Mouse (Mus musculus) embryonic stem cell, embryonic (primary cell): ENCODE measurements around the gene Dhx30.

Source experiments
- CTCF ChIA-PET, 4 experiments: fragments of 300-600 bp in 2 of 4; fragments of 350-600 bp in 2 of 4; sonication (Branson Sonifier 250); formaldehyde crosslinking; loops; one replicate each; lab custom pipeline; 2022; ENCODE audit warnings: inconsistent platforms in 2 of 4; lab: Charles Lee
- POLR2A ChIA-PET, 4 experiments: fragments of 300-600 bp in 2 of 4; fragments of 350-600 bp in 2 of 4; sonication (Branson Sonifier 250); formaldehyde crosslinking; loops; one replicate each; lab custom pipeline; 2022; ENCODE audit warnings: antibody characterized with exemption in 4 of 4, inconsistent platforms in 1 of 4; lab: Charles Lee

Dhx30 gene

DNA sequence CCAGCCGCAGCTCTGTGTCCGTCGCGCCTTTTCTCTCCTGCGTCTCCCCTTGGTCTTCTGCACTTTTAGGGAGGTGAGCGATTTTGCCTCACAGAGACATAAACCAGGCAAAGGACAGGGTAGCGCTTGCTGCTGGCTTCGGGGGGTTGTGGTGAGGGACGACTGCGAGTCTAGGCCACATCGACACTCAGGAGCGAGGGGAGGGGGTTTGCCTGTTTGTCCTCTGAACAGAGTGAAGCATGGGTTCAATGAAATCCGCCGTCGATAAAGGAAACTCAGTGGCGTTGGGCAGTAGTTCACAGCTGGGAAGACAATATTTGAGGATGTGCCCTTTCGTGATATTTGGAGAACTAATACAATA lies at the start of gene Dhx30:
Gene Dhx30, minus strand, starts transcription at position 52 of the 361 bp plus-strand sequence.
- POLR2A ChIA-PET: interaction anchor here (0.6 to 4.7 kb wide), 23 partner anchors 8 to 243 kb away, joined by 3 to 91 read pairs (median 4); partner anchors contain the start of genes Map4 (in 2 of the 4) and Cdc25a (in 1 of the 4)
- CTCF ChIA-PET: interaction anchor here (0.7 to 1.8 kb wide), 7 partner anchors 13 to 520 kb away, joined by 3 to 5 read pairs (median 3); no protein-coding TSS in a partner anchor

DNA sequence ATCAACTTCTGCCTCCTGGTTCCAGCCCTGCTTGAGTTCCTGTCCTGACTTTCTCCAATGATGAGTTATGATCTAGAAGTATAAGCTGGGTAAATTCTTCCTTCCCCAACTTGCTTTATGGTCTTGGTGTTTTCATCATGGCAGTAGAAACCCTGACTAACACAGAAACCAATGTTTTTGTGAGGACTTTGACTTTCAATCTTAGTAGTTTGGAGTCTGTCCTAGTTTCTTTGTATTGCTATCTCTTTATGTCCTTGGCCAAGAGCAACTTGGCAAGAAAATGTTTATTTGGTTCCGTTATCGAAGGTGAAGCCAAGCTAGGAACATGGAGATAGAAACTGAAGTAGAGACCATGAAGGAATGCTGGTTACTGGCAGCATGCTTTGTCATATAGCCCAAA lies 45.4 kb upstream of the Dhx30 start:
- CTCF ChIA-PET: interaction anchor here in 1 of 4 experiments (0.7 to 2.2 kb wide), 2 partner anchors 134 to 631 kb away, joined by 3 to 6 read pairs; no protein-coding TSS in a partner anchor

DNA sequence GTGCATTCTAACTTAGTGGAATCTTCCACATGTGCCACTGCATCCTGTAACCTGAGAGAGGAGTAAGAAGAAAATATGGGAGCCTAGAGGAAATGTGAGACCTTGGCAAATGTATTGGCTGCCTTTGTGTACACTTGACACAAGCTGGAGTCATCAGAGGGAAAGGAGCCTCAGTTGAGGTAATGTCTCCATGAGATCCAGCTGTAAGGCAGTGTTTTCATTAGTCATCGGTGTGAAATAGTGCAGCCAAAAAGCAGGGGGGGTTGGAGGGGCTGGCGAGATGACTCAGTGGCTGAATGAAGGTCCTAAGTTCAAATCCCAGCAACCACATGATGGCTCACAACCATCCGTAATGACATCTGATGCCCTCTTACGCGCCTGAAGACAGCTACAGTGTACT lies 44.8 kb upstream of the Dhx30 start:
- ChIA-PET CTCF (interaction anchor here in 2 of 4 experiments (0.6 to 2.2 kb wide), 3 partner anchors 60 to 632 kb away, joined by 3 to 6 read pairs (median 3); no protein-coding TSS in a partner anchor), POLR2A (interaction anchor here in 1 of 4 experiments (1.9 kb wide), 1 partner anchor 44 kb away, joined by 6 read pairs; no protein-coding TSS in a partner anchor)

More for the DNA sequence above, 45.4 kb upstream of the Dhx30 start:
- POLR2A ChIA-PET: interaction anchor here in 1 of 4 experiments (1.9 kb wide), 1 partner anchor 43 kb away, joined by 6 read pairs; no protein-coding TSS in a partner anchor

DNA sequence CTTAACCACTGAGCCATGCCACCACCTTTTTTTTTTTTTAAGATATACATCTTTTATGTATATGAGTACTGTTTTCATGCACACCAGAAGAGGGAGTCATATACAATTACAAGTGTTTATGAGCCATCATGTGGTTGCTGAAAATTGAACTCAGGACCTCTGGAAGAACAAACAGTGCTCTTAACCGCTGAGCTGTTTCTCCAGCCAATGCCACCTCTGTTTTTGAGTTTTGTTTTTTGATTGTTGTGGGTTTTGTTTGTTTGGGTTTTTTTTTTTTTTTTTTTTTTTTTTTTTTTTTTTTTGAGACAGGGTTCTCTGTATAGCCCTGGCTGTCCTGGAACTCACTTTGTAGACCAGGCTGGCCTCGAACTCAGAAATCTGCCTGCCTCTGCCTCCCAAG lies 42.9 kb upstream of the Dhx30 start:
- CTCF ChIA-PET: interaction anchor here in 1 of 4 experiments (0.7 kb wide), 1 partner anchor 734 kb away, joined by 3 read pairs; no protein-coding TSS in a partner anchor

DNA sequence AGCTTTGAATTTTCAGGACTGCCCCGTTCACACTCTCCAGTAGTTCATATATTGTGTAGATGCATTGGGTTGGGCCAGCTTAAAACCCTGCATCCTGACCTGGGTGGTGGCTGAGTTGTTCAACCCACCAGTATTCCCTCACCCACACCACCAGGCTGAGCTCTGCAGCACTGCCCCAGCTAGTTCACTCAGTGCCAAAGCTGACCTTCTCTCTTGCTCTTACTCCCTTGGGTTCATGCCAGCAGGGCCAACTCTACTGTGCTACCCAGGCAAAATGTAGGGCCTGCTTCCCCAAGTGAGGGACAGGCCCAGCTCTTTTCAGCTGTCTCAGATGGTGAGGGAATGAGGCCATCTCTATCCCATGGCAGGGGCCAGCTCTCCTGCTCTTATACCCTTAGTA lies 41.4 kb upstream of the Dhx30 start:
- ChIA-PET POLR2A (interaction anchor here in 2 of 4 experiments (0.6 to 2.4 kb wide), 6 partner anchors 10 to 254 kb away, joined by 3 to 8 read pairs (median 3); no protein-coding TSS in a partner anchor), CTCF (interaction anchor here in 2 of 4 experiments (0.6 to 1.2 kb wide), 5 partner anchors 14 to 1903 kb away, joined by 3 to 4 read pairs (median 3); no protein-coding TSS in a partner anchor)

More for the DNA sequence above, 42.9 kb upstream of the Dhx30 start:
- POLR2A ChIA-PET: interaction anchor here in 1 of 4 experiments (0.6 to 2.4 kb wide), 6 partner anchors 10 to 135 kb away, joined by 3 to 8 read pairs (median 3); no protein-coding TSS in a partner anchor

DNA sequence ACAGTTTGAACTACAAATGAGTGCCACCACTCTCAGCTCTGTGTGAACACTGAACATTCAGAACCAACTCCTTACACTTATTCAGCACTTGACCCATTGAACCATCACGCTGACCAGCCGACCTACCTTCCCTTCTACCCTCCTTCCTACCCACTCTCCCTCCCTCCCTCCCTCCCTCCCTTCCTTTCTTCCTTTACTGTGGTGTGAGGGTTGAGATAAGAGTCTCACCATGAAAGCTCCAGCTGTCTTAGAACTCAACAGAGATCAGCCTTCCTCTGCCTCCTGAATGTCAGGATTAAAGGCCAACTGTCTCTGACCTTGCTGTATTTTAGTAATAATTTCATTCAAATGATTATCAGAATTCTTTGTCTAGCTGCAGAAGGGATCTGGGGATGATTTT lies 31.0 kb upstream of the Dhx30 start:
- CTCF ChIA-PET: no interaction called here
- POLR2A ChIA-PET: interaction anchor here (0.6 to 1.7 kb wide), 10 partner anchors 10 to 316 kb away, joined by 3 to 5 read pairs (median 4); partner anchors contain the start of gene Nme6 (in 1 of the 4)

DNA sequence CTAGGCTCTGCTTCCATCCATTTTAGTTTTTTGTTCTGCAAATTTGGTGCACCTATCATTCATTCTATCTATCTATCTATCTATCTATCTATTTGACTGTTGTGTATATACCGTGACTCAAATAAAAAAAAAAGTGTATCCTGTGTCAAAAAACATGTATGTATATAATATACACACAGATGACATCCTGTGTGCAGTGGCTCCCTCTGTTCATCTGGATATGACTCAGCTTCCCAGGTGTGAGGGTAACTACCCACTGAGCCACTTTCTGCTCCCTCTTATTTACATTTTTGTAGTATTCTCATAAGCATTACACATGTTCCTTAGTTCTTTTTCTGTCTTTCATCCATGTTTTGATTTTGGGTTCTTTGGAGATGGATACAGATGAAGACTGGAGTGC lies 24.5 kb upstream of the Dhx30 start:
- CTCF ChIA-PET: no interaction called here
- POLR2A ChIA-PET: interaction anchor here in 1 of 4 experiments (0.6 kb wide), 1 partner anchor 225 kb away, joined by 3 read pairs; no protein-coding TSS in a partner anchor

DNA sequence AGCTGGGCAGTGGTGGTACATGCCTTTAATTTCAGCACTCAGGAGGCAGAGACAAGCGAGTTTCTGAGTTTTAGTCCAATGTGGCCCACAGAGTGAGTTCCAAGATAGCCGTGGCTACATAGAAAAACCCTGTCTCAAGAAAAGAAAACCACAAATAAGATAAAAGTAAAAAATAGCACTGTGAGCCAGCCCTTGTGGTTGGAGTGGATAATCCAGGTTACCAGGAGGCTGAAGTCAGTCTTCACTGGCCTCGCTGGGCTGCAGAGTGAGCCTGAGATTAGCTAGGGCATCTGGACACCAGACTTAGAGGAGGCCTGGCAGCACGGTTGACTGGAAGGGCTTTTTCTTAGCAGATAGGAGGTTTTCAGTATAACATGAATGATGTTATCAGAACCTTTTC lies 21.5 kb upstream of the Dhx30 start:
- CTCF ChIA-PET: no interaction called here
- POLR2A ChIA-PET: interaction anchor here (0.6 to 4.0 kb wide), 9 partner anchors 9 to 264 kb away, joined by 3 to 22 read pairs (median 3); partner anchors contain the start of gene Cdc25a (in 1 of the 4)

DNA sequence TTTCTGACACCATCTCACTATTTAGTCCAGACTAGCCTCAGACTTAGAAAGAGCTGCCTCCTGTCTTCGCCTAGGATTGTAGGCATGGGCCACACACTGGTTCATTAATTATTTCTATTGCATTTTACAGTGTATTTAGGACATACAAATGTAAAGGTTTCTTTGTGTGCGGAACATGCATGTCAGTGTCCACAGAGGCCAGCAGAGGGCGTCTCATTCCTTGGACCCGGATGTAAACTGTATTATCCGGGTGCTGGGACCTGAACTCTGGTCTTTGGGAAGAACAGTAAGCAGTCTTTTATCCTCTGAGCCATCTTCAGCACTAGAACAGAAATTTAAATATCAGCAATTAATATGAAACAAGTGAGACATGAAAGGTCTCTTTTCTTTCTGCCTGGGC lies 16.5 kb upstream of the Dhx30 start:
- POLR2A ChIA-PET: interaction anchor here in 2 of 4 experiments (0.7 to 1.6 kb wide), 9 partner anchors 9 to 1423 kb away, joined by 3 to 11 read pairs (median 3); partner anchors contain the start of gene Elp6 (in 1 of the 2)

DNA sequence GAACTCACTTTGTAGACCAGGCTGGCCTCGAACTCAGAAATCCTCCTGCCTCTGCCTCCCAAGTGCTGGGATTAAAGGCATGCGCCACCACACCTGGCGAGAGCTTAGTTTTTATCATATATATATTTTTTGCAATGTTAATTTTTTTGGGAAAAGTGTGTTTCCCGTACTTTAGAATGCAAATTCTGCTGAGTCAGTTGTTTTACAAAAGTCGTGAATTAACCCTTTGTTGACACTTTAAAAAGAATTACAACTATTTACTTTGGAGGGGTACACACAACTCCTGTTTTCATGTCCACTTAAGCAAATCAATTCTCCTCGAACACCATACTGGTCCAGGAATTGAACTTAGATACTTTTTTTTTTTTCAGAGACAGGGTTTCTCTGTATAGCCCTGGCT lies 15.3 kb upstream of the Dhx30 start:
- CTCF ChIA-PET: no interaction called here
- POLR2A ChIA-PET: interaction anchor here in 3 of 4 experiments (0.8 to 7.6 kb wide), 15 partner anchors 10 to 275 kb away, joined by 3 to 91 read pairs (median 4); partner anchors contain the start of genes Dhx30 (in 3 of the 3), Smarcc1 (in 3 of the 3), Cdc25a (in 1 of the 3) and Map4 (in 1 of the 3)

More for the DNA sequence above, 16.5 kb upstream of the Dhx30 start:
- CTCF ChIA-PET: interaction anchor here in 2 of 4 experiments (0.5 to 2.3 kb wide), 2 partner anchors 20 to 163 kb away, joined by 3 to 7 read pairs; no protein-coding TSS in a partner anchor

DNA sequence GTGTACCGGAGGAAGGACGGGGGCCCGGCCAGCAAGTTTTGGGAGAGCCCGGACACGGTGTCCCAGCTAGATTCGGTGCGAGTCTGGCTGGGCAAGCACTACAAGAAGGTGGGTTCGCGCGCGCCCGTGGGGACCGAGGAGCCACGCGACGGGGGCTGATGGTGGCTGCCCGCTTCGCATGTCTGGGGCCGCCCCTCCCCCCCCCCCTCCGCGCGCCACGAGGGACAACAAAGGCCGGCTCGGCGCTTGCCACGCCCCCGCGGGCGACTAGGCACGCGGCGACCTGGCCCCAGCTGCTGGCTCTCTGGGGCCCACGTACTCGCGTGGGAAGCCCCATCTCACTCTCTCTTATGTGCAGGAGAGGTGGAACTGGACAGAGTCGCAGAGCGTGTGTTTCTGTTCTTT lies 14.6 kb upstream of the Dhx30 start:
- ChIA-PET CTCF (interaction anchor here in 3 of 4 experiments (0.6 to 1.0 kb wide), 4 partner anchors 31 to 340 kb away, joined by 3 to 5 read pairs (median 4); no protein-coding TSS in a partner anchor), POLR2A (interaction anchor here (0.6 to 7.6 kb wide), 42 partner anchors 10 to 1573 kb away, joined by 3 to 91 read pairs (median 4); partner anchors contain the start of genes Dhx30 (in 3 of the 4), Smarcc1 (in 3 of the 4), Cdc25a (in 1 of the 4) and Elp6 (in 1 of the 4))

DNA sequence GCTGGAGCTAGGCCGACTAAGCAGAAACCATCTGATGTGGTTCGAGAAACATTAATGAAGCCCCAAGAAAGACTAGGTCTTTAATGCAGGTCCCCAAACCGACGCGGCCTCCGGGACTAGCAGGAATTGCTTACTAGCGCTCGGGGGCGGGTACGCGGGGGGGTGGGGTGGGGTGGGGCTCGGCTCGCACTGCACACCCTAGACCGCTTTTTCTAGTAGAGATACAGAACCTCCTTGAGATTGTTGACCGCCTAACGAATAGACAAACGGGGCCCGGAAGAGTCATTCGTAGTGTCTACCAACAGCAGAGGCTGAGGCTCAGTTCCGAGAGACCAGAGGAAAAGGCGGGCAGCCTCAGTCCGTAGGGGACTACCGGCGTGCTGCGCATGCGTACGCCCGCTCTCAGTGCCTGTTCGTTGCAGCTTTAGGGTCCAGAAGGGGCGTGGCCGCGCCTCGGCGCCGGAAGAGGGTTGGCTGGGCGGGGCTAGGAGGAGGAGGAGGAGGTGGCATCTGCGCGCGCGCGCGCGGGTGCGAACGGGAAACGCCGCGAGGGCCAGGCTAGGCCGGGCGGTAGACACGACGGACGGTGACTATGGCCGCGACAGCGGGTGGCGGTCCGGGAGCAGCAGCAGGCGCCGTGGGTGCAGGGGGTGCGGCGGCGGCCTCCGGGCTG lies 14.0 kb upstream of the Dhx30 start:
- POLR2A ChIA-PET: interaction anchor here (0.5 to 7.6 kb wide), 70 partner anchors 7 to 1572 kb away, joined by 3 to 91 read pairs (median 4); partner anchors contain the start of genes Dhx30 (in 4 of the 4), Smarcc1 (in 4 of the 4), Cdc25a (in 2 of the 4) and Map4 (in 2 of the 4)

DNA sequence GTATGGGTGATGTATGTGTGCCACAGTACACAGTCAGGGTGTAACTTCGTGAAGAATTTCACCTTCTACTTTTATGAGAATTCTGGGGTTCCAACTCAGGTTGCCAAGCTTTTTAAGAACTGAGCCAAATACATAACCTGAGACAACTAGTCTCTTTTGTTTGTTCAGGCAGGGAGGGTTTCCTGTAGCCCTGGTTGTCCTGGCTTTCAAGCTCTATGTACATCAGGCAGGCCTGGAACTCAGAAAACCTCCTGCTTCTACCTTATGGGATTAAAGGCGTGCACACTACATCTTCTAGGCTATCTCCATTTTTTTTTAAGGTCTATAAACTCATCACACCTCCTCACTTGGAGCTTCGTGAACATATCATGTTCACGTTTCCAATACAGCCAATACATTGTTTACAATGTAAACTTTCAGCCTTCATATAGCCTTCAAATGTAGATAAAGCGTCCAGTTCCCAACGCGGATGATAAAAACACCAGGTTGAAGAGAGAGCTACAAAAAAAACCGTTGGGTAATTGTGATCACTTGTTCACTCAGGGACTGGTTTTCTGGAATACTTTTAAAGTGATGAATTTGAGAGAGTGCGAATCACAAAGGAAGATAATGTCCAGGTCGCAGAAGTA lies 13.4 kb upstream of the Dhx30 start:
- ChIA-PET CTCF (interaction anchor here in 3 of 4 experiments (0.6 to 2.1 kb wide), 9 partner anchors 10 to 1356 kb away, joined by 3 to 6 read pairs (median 4); partner anchors contain the start of genes Cdc25a (in 1 of the 3), Dhx30 (in 1 of the 3) and Smarcc1 (in 1 of the 3)), POLR2A (interaction anchor here (0.5 to 7.6 kb wide), 70 partner anchors 7 to 1571 kb away, joined by 3 to 91 read pairs (median 4); partner anchors contain the start of genes Dhx30 (in 4 of the 4), Smarcc1 (in 4 of the 4), Cdc25a (in 2 of the 4) and Elp6 (in 2 of the 4))

More for the DNA sequence above, 14.0 kb upstream of the Dhx30 start:
- CTCF ChIA-PET: interaction anchor here (0.6 to 2.1 kb wide), 10 partner anchors 10 to 1357 kb away, joined by 3 to 6 read pairs (median 4); partner anchors contain the start of genes Cdc25a (in 1 of the 4), Dhx30 (in 1 of the 4) and Smarcc1 (in 1 of the 4)

DNA sequence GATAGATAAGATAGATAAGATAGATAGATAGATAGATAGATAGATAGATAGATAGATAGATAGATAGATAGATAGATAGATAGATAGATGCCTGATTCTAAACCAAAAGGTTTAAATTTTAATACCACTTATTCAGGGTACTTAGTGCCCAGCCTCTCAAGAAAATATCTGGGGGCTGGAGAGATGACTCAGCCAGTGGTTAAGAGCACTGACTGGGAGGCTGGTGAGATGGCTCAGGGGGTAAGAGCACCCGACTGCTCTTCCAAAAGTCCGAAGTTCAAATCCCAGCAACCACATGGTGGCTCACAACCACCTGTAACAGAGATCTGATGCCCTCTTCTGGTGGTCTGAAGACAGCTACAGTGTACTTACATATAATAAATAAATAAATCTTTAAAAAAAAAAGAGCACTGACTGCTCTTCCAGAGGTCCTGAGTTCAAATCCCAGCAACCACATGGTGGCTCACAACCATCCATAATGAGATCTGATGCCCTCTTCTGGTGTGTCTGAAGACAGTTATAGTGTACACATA lies 6.4 kb upstream of the Dhx30 start:
- POLR2A ChIA-PET: interaction anchor here in 1 of 4 experiments (1.1 kb wide), 1 partner anchor 13 kb away, joined by 4 read pairs; no protein-coding TSS in a partner anchor
- CTCF ChIA-PET: interaction anchor here (0.6 to 1.9 kb wide), 7 partner anchors 23 to 243 kb away, joined by 3 to 10 read pairs (median 3); no protein-coding TSS in a partner anchor

DNA sequence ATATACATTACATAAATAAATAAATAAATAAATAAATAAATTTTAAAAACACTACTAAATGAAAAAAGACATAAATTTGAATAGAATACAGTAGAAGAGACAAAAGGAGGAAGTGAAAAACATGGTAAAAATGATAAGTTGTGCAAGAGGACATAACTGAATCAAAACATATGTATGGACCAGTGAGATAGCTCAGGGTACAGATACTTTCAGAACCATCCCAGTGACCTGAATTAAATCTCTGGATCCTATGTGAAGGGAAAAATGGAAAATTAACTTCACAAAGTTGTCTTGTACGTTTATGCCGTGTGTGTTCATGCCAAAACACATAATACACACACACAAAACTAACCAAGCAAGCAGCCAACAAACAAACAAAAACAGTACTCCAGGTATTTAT lies 5.7 kb upstream of the Dhx30 start:
- CTCF ChIA-PET: interaction anchor here in 3 of 4 experiments (0.6 to 1.9 kb wide), 3 partner anchors 10 to 1881 kb away, joined by 3 to 7 read pairs (median 4); no protein-coding TSS in a partner anchor

DNA sequence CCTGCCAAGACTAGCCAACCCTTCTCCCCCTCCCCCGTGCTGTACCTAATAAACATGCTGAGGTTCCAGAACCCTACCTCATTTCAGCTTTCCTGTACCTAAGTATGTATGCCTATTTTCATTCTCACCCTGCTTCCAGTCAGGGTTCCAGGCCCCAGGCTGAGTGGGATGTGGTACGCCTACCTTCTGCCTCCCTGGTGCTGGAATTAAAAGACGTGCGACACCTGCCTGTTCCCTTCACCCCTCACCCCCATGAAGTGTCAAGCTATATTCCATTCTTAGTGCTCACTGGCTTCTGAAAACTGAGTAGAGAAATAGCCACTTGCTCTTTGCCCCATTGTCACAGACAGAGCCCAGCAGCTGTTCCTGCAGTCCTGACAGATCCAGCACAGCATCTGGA lies 3.8 kb upstream of the Dhx30 start:
- POLR2A ChIA-PET: interaction anchor here in 3 of 4 experiments (0.8 to 3.7 kb wide), 10 partner anchors 10 to 191 kb away, joined by 3 to 41 read pairs (median 4); partner anchors contain the start of gene Map4 (in 1 of the 3)

More for the DNA sequence above, 5.7 kb upstream of the Dhx30 start:
- POLR2A ChIA-PET: interaction anchor here in 2 of 4 experiments (0.9 to 3.7 kb wide), 3 partner anchors 8 to 23 kb away, joined by 3 to 41 read pairs (median 4); no protein-coding TSS in a partner anchor

More for the DNA sequence above, 3.8 kb upstream of the Dhx30 start:
- CTCF ChIA-PET: interaction anchor here in 1 of 4 experiments (0.5 to 2.5 kb wide), 2 partner anchors 9 to 21 kb away, joined by 4 to 6 read pairs; no protein-coding TSS in a partner anchor
